Mouse (Mus musculus) stomach, postnatal 0 days (tissue): ENCODE data around the gene Aifm2. TPM values are rescaled to one million over a fixed set of nuclear protein-coding genes. Genes with fewer than 3 reads are reported as not detected.
A peak's percentile ranks its signal among the peaks of the same experiment; 100 is the strongest.

Source experiments
- ATAC-seq: fragments of 200-750 bp; cut with Nextera tagmentation; 2 replicates; pipeline ENCODE4 v1.8.0; 2017; ENCODE audit not compliant: low FRiP score, low TSS enrichment
- DNase-seq: peaks from one replicate; pipeline ENCODE4 v3.0.0-alpha.2; 2016; ENCODE audit warnings: low spot score
- H3K27ac ChIP-seq: fragments of 300-500 bp; sonication (generic); replicated peaks from 2 replicates; pipeline ENCODE4 v1.5.1; 2014; ENCODE audit warnings: mild to moderate bottlenecking, control low read depth
- H3K27me3 ChIP-seq: fragments of 300-500 bp; sonication (generic); 2 replicates; pipeline ENCODE4 v1.6.1; 2014; ENCODE audit warnings: low read length; ENCODE audit not compliant: control insufficient read depth, insufficient read depth
- H3K36me3 ChIP-seq: fragments of 300-500 bp; sonication (generic); 2 replicates; pipeline ENCODE4 v1.6.1; 2014; ENCODE audit warnings: low read length, mixed read lengths; ENCODE audit not compliant: control insufficient read depth, insufficient read depth
- H3K4me1 ChIP-seq: fragments of 300-500 bp; sonication (generic); replicated peaks from 2 replicates; pipeline ENCODE4 v1.6.1; 2014; ENCODE audit warnings: antibody characterized with exemption; ENCODE audit not compliant: control insufficient read depth, insufficient read depth
- H3K4me2 ChIP-seq: fragments of 300-500 bp; sonication (generic); replicated peaks from 2 replicates; pipeline ENCODE4 v1.6.1; 2014; ENCODE audit warnings: low read depth, mild to moderate bottlenecking, control low read depth, moderate library complexity
- H3K4me3 ChIP-seq: fragments of 300-500 bp; sonication (generic); 2 replicates; pipeline ENCODE4 v1.5.1; 2014; ENCODE audit warnings: low read depth, low read length, control low read depth
- H3K9ac ChIP-seq: fragments of 300-500 bp; sonication (generic); 2 replicates; pipeline ENCODE4 v1.6.1; 2014; ENCODE audit warnings: mild to moderate bottlenecking, low read length, control low read depth, mixed read lengths
- H3K9me3 ChIP-seq: fragments of 300-500 bp; sonication (generic); 2 replicates; pipeline ENCODE4 v1.6.1; 2016; ENCODE audit warnings: low read length; ENCODE audit not compliant: control insufficient read depth
- CTCF ChIP-seq: IDR thresholded peaks from 2 replicates; pipeline ENCODE4 v1.5.1; 2016; ENCODE audit warnings: antibody characterized with exemption, low read depth, mild to moderate bottlenecking, moderate library complexity
- EP300 ChIP-seq: optimal IDR thresholded peaks from 2 replicates; pipeline ENCODE3; 2016; ENCODE audit warnings: antibody characterized with exemption
- WGBS: fragments of 180-500 bp; shearing (Covaris S2); extraction: QIAGEN DNeasy Blood & Tissue Kit; methylation state at CpG from one replicate; pipeline ENCODE4 v1.1.7; 2014; 5-methylcytosine and 5-hydroxymethylcytosine counted together
- polyA plus RNA-seq: library from polyadenylated mRNA; unstranded; fragments of >200 nt; fragmentation: Nextera tagmentation; extraction: Ambion mirVana; gene quantifications from 2 replicates; pipeline ENCODE4 v1.2.1, GENCODE M21; 2015

Aifm2 gene
- polyA plus RNA-seq, 1 experiment from 2014 or later: 9.2 TPM

GRCm38 (mm10) chr10:61713601-61714000 is 1.5 kb upstream of the Aifm2 start:
- Histone ChIP-seq H3K4me1 (no peaks in the 10 kb centered on the region), H3K4me2 (no peak overlapping the region), H3K9ac (no peak overlapping the region), H3K36me3 (no peaks in the 10 kb centered on the region), H3K27me3 (no peaks in the 10 kb centered on the region), H3K9me3 (no peaks in the 10 kb centered on the region), H3K4me3 (no peak overlapping the region), H3K27ac (no peak overlapping the region)
- TF ChIP-seq CTCF: no peak
- TF ChIP-seq EP300: no peak
- DNase-seq (no peak), ATAC-seq (no peak)
- WGBS: 71% methylated on average over 3 of the region's 3 CpGs

GRCm38 (mm10) chr10:61714146-61714545 is 917 bp upstream of the Aifm2 start:
- ATAC-seq: no peak
- Histone ChIP-seq H3K27me3 (no peaks in the 10 kb centered on the region), H3K4me2 (no peak overlapping the region)

GRCm38 (mm10) chr10:61715462-61715837 is 387 bp downstream of the Aifm2 start:
- Histone ChIP-seq H3K9ac (peak overlapping the region; percentile 64), H3K4me1 (no peaks in the 10 kb centered on the region), H3K27me3 (no peaks in the 10 kb centered on the region), H3K4me3 (peak overlapping the region; percentile 61), H3K4me2 (peak overlapping the region; percentile 90), H3K27ac (no peak overlapping the region; the same call in 1 of the 2 replicates), H3K9me3 (no peaks in the 10 kb centered on the region), H3K36me3 (no peaks in the 10 kb centered on the region)
- no peak for TF ChIP-seq EP300
- TF ChIP-seq CTCF: no peak
- no peak for DNase-seq
- ATAC-seq: peak; percentile 15
- WGBS: 3% methylated on average over 11 of the region's 11 CpGs

More at GRCm38 (mm10) chr10:61714146-61714545, 917 bp upstream of the Aifm2 start:
- Histone ChIP-seq H3K36me3 (no peaks in the 10 kb centered on the region), H3K9me3 (no peaks in the 10 kb centered on the region), H3K4me3 (no peak overlapping the region), H3K27ac (no peak overlapping the region), H3K9ac (no peak overlapping the region), H3K4me1 (no peaks in the 10 kb centered on the region)
- WGBS: 92% methylated on average over 4 of the region's 4 CpGs
- DNase-seq: no peak
- TF ChIP-seq EP300: no peak
- TF ChIP-seq CTCF: no peak

GRCm38 (mm10) chr10:61715996-61716864 is 1.2 kb downstream of the Aifm2 start:
- no peak for TF ChIP-seq CTCF
- no peak for TF ChIP-seq EP300
- Histone ChIP-seq H3K27ac (no peak overlapping the region), H3K9me3 (no peaks in the 10 kb centered on the region), H3K4me3 (peak overlapping the region; percentile 61), H3K9ac (no peak overlapping the region), H3K4me1 (no peaks in the 10 kb centered on the region), H3K36me3 (no peaks in the 10 kb centered on the region), H3K4me2 (peak overlapping the region; percentile 90), H3K27me3 (no peaks in the 10 kb centered on the region)
- no peak for DNase-seq
- 75% methylated on average over 7 of the region's 7 CpGs for WGBS
- ATAC-seq: peak; percentile 19; the same call in 1 of the 2 replicates

GRCm38 (mm10) chr10:61717406-61718296 is 2.6 kb downstream of the Aifm2 start:
- no peaks in the 10 kb centered on the region for H3K36me3 ChIP-seq
- no peak overlapping the region for H3K4me2 ChIP-seq
- no peak overlapping the region for H3K9ac ChIP-seq
- ATAC-seq (no peak), DNase-seq (no peak)
- no peaks in the 10 kb centered on the region for H3K9me3 ChIP-seq
- no peaks in the 10 kb centered on the region for H3K4me1 ChIP-seq
- 91% methylated on average over 12 of the region's 12 CpGs for WGBS
- no peak overlapping the region for H3K27ac ChIP-seq
- H3K4me3 ChIP-seq: no peak overlapping the region
- TF ChIP-seq CTCF (no peak), EP300 (no peak)
- no peaks in the 10 kb centered on the region for H3K27me3 ChIP-seq
